Mouse (Mus musculus): ENCODE measurements around the gene Snx9.

GRCm38 (mm10) chr17:5956350-5957000, 115.3 kb downstream of the Snx9 start:
- no peak for TF ChIP-seq CTCF (IDR thresholded peaks at IDR 0.05; ENCODE audit: extremely low read depth, insufficient read length, insufficient replicate concordance, low read depth, low read length)
- TF ChIP-seq POLR2A (IDR thresholded peaks at IDR 0.05; ENCODE audit: low read depth, low read length), result no peak
